Mouse (Mus musculus): Measurements from ENCODE around the gene Snu13. TPM values are rescaled to one million over a fixed set of nuclear protein-coding genes. Genes with fewer than 3 reads are reported as not detected.

Gene Snu13
- polyA plus RNA-seq, 1 experiment from 2014 or later = 340 TPM

DNA sequence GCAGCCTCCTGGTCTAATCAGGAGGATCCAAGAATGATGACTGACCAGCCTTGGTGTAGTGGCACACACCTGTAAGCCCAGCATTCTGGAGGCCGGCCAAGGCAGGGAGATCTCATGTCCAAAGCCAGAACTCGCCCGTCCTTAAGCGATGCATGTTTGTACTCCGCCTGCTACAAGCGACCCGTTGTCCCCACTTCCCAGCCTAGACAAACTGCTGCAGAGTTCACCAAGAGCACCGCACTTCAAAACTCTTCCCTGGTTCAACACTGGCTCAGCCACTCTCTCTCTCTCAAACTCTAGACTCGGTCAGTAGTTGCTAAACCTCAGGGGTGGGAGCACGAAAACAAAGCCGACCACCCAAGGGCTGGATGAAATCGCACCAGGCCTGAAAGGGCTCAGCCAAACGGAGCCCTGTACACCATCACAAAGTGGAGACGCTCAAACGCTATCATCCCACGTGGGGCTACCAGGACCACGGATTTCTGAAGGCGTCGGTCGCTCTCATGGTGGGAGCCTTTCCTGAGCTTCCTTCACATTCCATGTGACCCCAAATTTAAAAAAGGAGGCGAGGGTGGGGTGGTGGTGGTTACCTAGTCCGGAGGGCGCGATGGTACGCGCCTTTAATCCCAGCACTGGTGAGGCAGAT, 1.0 kb downstream of the Snu13 start:
- no peaks in the 10 kb centered on the region for H3K27me3 ChIP-seq (ENCODE audit: insufficient read depth, low read length)
- H3K9ac ChIP-seq = peak overlapping the region; percentile 98
- no peak for TF ChIP-seq CTCF (IDR thresholded peaks at IDR 0.05; ENCODE audit: low read depth)
- H3K9me3 ChIP-seq (ENCODE audit: low read depth, low read length) = no peaks in the 10 kb centered on the region
- H3K4me2 ChIP-seq = peak overlapping the region; percentile 84
- DNase-seq (peak; percentile 22), ATAC-seq (ENCODE audit: insufficient read depth) (peak; percentile 26; the same call in 1 of the 2 replicates)
- H3K4me3 ChIP-seq (ENCODE audit: low read depth, low read length) = peak overlapping the region; percentile 100
- H3K27ac ChIP-seq (ENCODE audit: low read depth) = peak overlapping the region; percentile 94; the same call in 1 of the 2 replicates
- H3K36me3 ChIP-seq (ENCODE audit: insufficient read depth) = peaks cover 20% of the 10 kb centered on the region
- H3K4me1 ChIP-seq (ENCODE audit: insufficient read depth) = no peaks in the 10 kb centered on the region
- WGBS = 1% methylated on average over 26 of the region's 26 CpGs

DNA sequence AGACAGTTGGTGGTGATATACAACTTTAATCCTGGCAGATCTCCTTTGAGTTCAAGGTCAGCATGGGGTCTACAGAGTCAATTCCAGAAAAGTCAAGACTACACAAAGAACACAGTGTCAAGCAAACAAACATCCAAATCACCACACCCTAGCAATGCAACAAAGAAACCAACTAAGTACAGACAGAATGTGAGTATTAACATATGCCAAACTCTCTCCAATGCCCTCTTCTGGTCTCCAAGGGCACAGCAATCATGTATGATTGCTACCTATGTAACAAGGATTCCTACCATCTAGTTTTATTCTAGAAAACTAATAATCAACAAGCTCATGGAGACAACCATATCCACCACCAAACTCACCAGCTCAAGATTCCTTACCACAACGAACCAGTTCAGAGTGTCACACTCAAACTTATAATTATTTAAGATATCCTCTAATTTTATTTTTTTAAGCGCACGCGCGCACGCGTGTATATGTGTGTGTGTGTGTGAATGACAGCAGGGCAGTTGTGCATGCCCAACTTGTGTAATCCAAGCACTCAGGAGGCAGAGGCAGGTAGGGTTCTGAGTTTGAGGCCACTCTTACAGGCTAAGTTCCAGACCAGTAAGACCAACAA, 3.1 kb downstream of the Snu13 start:
- Histone ChIP-seq H3K9me3 (ENCODE audit: low read depth, low read length) (no peaks in the 10 kb centered on the region), H3K9ac (no peak overlapping the region), H3K36me3 (ENCODE audit: insufficient read depth) (peaks cover 37% of the 10 kb centered on the region), H3K27ac (ENCODE audit: low read depth) (no peak overlapping the region), H3K4me3 (ENCODE audit: low read depth, low read length) (no peak overlapping the region), H3K4me1 (ENCODE audit: insufficient read depth) (no peaks in the 10 kb centered on the region), H3K4me2 (no peak overlapping the region), H3K27me3 (ENCODE audit: insufficient read depth, low read length) (no peaks in the 10 kb centered on the region)
- DNase-seq = peak; percentile 45
- TF ChIP-seq CTCF (IDR thresholded peaks at IDR 0.05; ENCODE audit: low read depth) = peak; percentile 38
- WGBS = 94% methylated on average over 7 of the region's 7 CpGs
- ATAC-seq (ENCODE audit: insufficient read depth) = no peak

DNA sequence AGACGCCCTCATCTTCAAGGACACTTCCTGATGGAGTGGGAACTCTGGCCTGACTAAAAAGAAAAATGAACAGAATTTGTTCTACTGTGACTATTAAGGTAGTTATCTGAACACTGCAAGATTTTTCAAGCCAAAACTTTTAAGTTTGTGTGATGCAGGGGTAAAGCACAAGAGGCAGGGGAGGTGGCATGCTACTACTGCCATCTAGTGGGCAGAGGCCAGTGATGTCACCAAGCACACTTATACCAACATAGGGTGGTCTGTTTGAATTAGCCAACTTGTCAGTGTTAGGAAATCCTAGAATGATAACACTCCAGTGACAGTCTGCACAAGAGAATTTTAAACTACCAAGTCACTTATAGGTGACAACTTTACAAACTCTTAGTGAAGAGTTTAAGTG, 6.7 kb downstream of the Snu13 start:
- WGBS = 93% methylated on average over 1 of the region's 1 CpGs
- H3K9me3 ChIP-seq (ENCODE audit: low read depth, low read length) = no peaks in the 10 kb centered on the region
- peak; percentile 81 for TF ChIP-seq CTCF (IDR thresholded peaks at IDR 0.05; ENCODE audit: low read depth)
- H3K36me3 ChIP-seq (ENCODE audit: insufficient read depth) = peaks cover 68% of the 10 kb centered on the region
- no peak overlapping the region for H3K27ac ChIP-seq (ENCODE audit: low read depth)
- ATAC-seq (ENCODE audit: insufficient read depth) (peak; percentile 79), DNase-seq (peak; percentile 79)
- no peaks in the 10 kb centered on the region for H3K4me1 ChIP-seq (ENCODE audit: insufficient read depth)
- no peak overlapping the region for H3K4me3 ChIP-seq (ENCODE audit: low read depth, low read length)
- no peak overlapping the region for H3K4me2 ChIP-seq
- no peaks in the 10 kb centered on the region for H3K27me3 ChIP-seq (ENCODE audit: insufficient read depth, low read length)
- H3K9ac ChIP-seq = no peak overlapping the region

DNA sequence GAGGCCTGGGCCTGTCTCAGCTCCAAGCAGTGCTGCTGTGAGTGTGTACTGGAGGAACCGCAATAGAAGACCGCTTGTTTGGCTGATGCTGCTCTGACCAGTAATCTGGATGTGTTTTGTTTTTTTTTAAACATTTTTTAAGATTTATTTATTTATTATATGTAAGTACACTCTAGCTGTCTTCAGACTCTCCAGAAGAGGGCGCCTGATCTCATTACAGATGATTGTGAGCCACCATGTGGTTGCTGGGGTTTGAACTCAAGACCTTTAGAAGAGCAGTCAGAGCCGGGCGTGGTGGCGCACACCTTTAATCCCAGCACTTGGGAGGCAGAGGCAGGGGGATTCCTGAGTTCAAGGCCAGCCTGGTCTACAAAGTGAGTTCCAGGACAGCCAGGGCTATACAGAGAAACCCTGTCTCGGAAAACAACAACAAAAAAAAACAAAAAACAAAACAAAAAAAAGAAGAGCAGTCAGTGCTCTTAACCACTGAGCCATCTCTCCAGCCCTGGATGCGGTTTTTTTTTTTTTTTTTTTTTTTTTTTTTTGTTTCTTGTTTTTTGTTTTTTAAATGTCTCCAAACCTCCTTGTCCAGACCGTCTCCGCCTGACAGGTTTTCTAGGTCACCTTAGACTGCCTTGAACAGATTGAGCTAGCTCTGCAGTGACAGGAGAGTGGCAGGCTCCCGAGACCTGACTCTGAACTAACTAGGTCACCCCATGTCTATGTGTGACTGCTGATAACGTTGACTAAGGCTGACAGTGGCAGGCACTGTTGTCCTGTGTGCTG, 11.3 kb downstream of the Snu13 start:
- no peak overlapping the region for H3K4me3 ChIP-seq (ENCODE audit: low read depth, low read length)
- no peaks in the 10 kb centered on the region for H3K4me1 ChIP-seq (ENCODE audit: insufficient read depth)
- H3K4me2 ChIP-seq = no peak overlapping the region
- DNase-seq = peak; percentile 67
- H3K9me3 ChIP-seq (ENCODE audit: low read depth, low read length) = no peaks in the 10 kb centered on the region
- H3K27ac ChIP-seq (ENCODE audit: low read depth) = no peak overlapping the region
- H3K9ac ChIP-seq = no peak overlapping the region
- H3K27me3 ChIP-seq (ENCODE audit: insufficient read depth, low read length) = no peaks in the 10 kb centered on the region
- peak; percentile 41 for TF ChIP-seq CTCF (IDR thresholded peaks at IDR 0.05; ENCODE audit: low read depth)
- H3K36me3 ChIP-seq (ENCODE audit: insufficient read depth) = peaks cover 79% of the 10 kb centered on the region
- no peak for ATAC-seq (ENCODE audit: insufficient read depth)
- 78% methylated on average over 12 of the region's 12 CpGs for WGBS

DNA sequence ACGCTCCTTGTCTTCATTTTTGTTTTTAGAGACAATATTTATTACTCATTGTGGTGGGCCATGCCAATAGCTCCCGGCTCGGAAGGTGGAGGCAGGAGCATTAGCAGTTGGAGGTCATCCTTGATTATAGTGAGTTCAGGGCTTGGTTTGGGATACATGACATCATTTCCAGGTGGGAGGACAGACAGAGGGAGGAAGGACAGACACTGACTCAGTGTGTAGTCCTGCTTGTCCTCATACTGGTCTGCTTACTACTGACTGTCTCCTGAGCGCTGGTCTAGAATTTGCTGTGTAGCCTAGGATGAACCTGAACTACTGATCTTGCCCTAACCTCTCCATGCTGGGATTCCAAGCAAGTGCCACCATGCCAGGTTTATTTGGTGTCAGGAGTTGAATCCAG, 13.6 kb downstream of the Snu13 start, which contains the start of gene Desi1:
Gene Desi1, minus strand, starts transcription at position 101 of the 400 bp plus-strand sequence.
- Histone ChIP-seq H3K36me3 (ENCODE audit: insufficient read depth) (peaks cover 79% of the 10 kb centered on the region), H3K27me3 (ENCODE audit: insufficient read depth, low read length) (no peaks in the 10 kb centered on the region), H3K9ac (no peak within 1 kb of the TSS), H3K27ac (ENCODE audit: low read depth) (no peak within 1 kb of the TSS), H3K4me1 (ENCODE audit: insufficient read depth) (no peaks in the 10 kb centered on the region), H3K4me3 (ENCODE audit: low read depth, low read length) (no peak within 1 kb of the TSS), H3K9me3 (ENCODE audit: low read depth, low read length) (no peaks in the 10 kb centered on the region), H3K4me2 (no peak within 1 kb of the TSS)
- TF ChIP-seq CTCF (IDR thresholded peaks at IDR 0.05; ENCODE audit: low read depth) = no peak
- WGBS = 86% methylated on average over 4 of the region's 4 CpGs
- DNase-seq (no peak), ATAC-seq (ENCODE audit: insufficient read depth) (no peak)

DNA sequence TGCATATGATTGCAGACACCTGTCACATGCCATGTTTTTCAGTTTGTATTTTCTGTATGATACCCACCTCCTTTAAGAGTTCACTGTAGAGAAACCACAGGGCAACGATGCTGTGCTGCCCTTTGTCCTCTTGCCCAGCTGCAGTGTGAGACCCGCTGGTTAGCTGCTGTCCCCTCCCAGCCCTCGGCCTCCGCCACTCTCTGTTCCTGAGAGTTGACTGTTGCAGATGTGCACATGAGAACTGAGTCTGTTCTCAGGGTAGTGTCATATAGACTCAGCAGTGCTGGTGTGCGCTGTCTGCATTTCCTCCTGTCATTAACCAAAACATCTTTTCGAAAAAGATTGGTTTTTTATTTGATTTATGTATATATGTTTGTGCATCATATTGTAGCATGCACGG, 15.0 kb downstream of the Snu13 start:
- Histone ChIP-seq H3K27me3 (ENCODE audit: insufficient read depth, low read length) (no peaks in the 10 kb centered on the region), H3K4me2 (no peak overlapping the region), H3K4me1 (ENCODE audit: insufficient read depth) (no peaks in the 10 kb centered on the region), H3K4me3 (ENCODE audit: low read depth, low read length) (no peak overlapping the region), H3K27ac (ENCODE audit: low read depth) (no peak overlapping the region), H3K9me3 (ENCODE audit: low read depth, low read length) (no peaks in the 10 kb centered on the region), H3K9ac (no peak overlapping the region), H3K36me3 (ENCODE audit: insufficient read depth) (peaks cover 80% of the 10 kb centered on the region)
- DNase-seq = no peak
- ATAC-seq (ENCODE audit: insufficient read depth) = no peak
- TF ChIP-seq CTCF (IDR thresholded peaks at IDR 0.05; ENCODE audit: low read depth) = no peak
- WGBS = 84% methylated on average over 7 of the region's 7 CpGs

DNA sequence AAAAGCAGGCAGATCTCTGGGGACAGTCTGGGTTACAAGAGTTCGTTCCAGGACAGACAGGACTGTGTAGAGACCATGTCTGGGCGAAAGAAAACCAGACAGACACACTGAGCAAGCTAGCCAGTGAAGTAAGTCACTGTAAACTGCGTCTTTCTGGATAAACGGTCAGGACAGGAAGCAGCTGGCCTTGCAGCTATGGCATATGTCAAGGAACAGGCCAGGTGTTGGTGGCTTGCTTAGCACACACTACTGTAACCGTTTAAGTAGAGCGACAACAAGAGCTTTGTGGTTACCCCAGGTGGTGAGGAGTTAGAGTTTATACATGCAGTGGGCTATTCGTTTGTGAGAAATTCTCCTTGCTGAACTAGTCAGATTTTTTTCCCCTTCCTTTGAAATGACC, 19.7 kb downstream of the Snu13 start:
- ATAC-seq (ENCODE audit: insufficient read depth) = no peak
- WGBS = 78% methylated on average over 7 of the region's 7 CpGs
- peaks cover 93% of the 10 kb centered on the region for H3K36me3 ChIP-seq (ENCODE audit: insufficient read depth)

More for the DNA sequence above, 19.7 kb downstream of the Snu13 start:
- no peaks in the 10 kb centered on the region for H3K9me3 ChIP-seq (ENCODE audit: low read depth, low read length)
- H3K4me1 ChIP-seq (ENCODE audit: insufficient read depth) = no peaks in the 10 kb centered on the region
- DNase-seq = no peak
- H3K27me3 ChIP-seq (ENCODE audit: insufficient read depth, low read length) = no peaks in the 10 kb centered on the region
- TF ChIP-seq CTCF (IDR thresholded peaks at IDR 0.05; ENCODE audit: low read depth) = no peak
- no peak overlapping the region for H3K9ac ChIP-seq
- H3K4me2 ChIP-seq = no peak overlapping the region
- H3K4me3 ChIP-seq (ENCODE audit: low read depth, low read length) = no peak overlapping the region
- no peak overlapping the region for H3K27ac ChIP-seq (ENCODE audit: low read depth)

Data from lung, embryonic 14.5 days (tissue).